Mouse (Mus musculus) embryonic facial prominence, embryonic 13.5 days (tissue): ENCODE measurements around the gene Vps9d1. TPM values are rescaled to one million over a fixed set of nuclear protein-coding genes. Genes with fewer than 3 reads are reported as not detected.
"Not testable (repeated sequence)": the region's sequence is repeated elsewhere in the genome, so short reads cannot be mapped to it uniquely, and the experiment has no call there.

Experiments used
- ATAC-seq: fragments of 200-750 bp; cut with Nextera tagmentation; 2 replicates; pipeline ENCODE4 v1.8.0; 2017; ENCODE audit warnings: low read depth; ENCODE audit not compliant: insufficient number of reproducible peaks, insufficient read depth, low FRiP score, low TSS enrichment
- H3K27ac ChIP-seq: fragments of 300-500 bp; sonication (generic); 2 replicates; pipeline ENCODE4 v1.5.1; 2015; ENCODE audit warnings: moderate library complexity, mild to moderate bottlenecking, inconsistent platforms
- H3K27me3 ChIP-seq: fragments of 300-500 bp; sonication (generic); 2 replicates; pipeline ENCODE4 v1.6.1; 2015; ENCODE audit warnings: mild to moderate bottlenecking, inconsistent platforms
- H3K36me3 ChIP-seq: fragments of 300-500 bp; sonication (generic); 2 replicates; pipeline ENCODE4 v1.6.1; 2015; ENCODE audit warnings: mild to moderate bottlenecking, inconsistent platforms
- H3K4me1 ChIP-seq: fragments of 300-500 bp; sonication (generic); 2 replicates; pipeline ENCODE4 v1.6.1; 2015; ENCODE audit warnings: inconsistent platforms
- H3K4me2 ChIP-seq: fragments of 300-500 bp; sonication (generic); 2 replicates; pipeline ENCODE4 v1.6.1; 2015; ENCODE audit warnings: moderate library complexity, mild to moderate bottlenecking, inconsistent platforms
- H3K4me3 ChIP-seq: fragments of 300-500 bp; sonication (generic); 2 replicates; pipeline ENCODE4 v1.5.1; 2015; ENCODE audit warnings: mild to moderate bottlenecking, inconsistent platforms
- H3K9ac ChIP-seq: fragments of 300-500 bp; sonication (generic); 2 replicates; pipeline ENCODE4 v1.6.1; 2015; ENCODE audit warnings: mild to moderate bottlenecking, inconsistent platforms
- H3K9me3 ChIP-seq: fragments of 300-500 bp; sonication (generic); 2 replicates; pipeline ENCODE4 v1.6.1; 2016; ENCODE audit warnings: inconsistent platforms
- WGBS: fragments of 180-500 bp; shearing (Covaris S2); methylation state at CpG from one replicate; pipeline ENCODE4 v1.1.7; 2015; ENCODE audit warnings: mixed read lengths; 5-methylcytosine and 5-hydroxymethylcytosine counted together
- polyA plus RNA-seq: library from polyadenylated mRNA; unstranded; fragments of >200 nt; fragmentation: Nextera tagmentation; extraction: Ambion mirVana; gene quantifications from 2 replicates; pipeline ENCODE4 v1.2.1, GENCODE M21; 2015

Gene Vps9d1
- polyA plus RNA-seq, 1 experiment from 2014 or later = 33.3 TPM

- 0 out of 2 replicates have a peak overlapping the region, but pooled peaks have one; percentile 21 for H3K9ac ChIP-seq
- 58% methylated on average over 13 of the region's 13 CpGs for WGBS
- H3K4me1 ChIP-seq = peaks cover 23% of the 10 kb centered on the region
- peaks cover 43% of the 10 kb centered on the region for H3K27me3 ChIP-seq
- no peaks in the 10 kb centered on the region for H3K9me3 ChIP-seq
- no peak overlapping the region for H3K4me3 ChIP-seq
- H3K4me2 ChIP-seq = no peak overlapping the region
- ATAC-seq = no peak
- no peak overlapping the region for H3K27ac ChIP-seq
- H3K36me3 ChIP-seq = peaks cover 20% of the 10 kb centered on the region
Measured at GRCm38 (mm10) chr8:123233300-123233699, 20.8 kb downstream of the Vps9d1 start.

DNA sequence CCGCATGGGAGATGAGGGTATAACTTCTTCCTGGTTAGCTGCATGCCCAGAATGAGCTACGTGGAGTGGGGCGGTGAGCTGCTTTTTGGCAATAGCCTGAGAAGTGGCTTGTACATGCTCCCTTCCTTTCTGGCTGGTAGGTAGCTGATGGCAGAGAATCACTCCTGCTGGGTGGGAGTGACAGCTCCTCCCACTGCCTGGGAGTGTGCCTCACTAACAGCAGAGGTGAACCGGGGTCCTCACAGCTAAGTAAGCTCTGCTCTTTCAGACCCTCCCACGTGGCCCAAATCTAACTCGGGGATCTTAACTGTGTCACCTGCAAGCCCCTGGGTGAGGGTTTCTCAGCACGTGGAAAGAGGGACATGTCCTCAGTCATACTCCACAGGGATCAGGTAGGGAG is 21.6 kb downstream of the Vps9d1 start:
- no peak for ATAC-seq
- 44% methylated on average over 7 of the region's 7 CpGs for WGBS
- no peak overlapping the region for H3K27ac ChIP-seq

DNA sequence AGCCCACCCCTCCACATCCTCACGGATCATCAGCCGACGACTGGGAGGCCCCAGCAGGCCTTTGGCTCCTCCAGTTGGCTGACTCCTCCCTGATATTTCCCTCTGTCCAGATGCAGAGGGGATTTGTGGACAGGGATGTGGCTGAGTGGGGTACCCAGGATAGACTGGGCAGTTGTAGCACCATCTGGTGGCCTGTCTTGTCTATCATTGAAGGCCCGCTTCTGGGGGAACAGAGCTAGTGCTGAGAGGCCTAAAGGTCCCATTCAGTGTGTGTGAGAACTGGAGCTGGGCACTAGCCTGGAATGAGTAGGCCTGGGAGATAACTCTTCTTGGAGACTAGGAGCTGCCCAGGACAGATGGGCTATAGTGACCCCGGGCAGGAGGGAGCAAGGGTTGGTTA is 22.4 kb downstream of the Vps9d1 start:
- Histone ChIP-seq H3K9me3 (no peaks in the 10 kb centered on the region), H3K27ac (no peak overlapping the region), H3K4me2 (no peak overlapping the region), H3K9ac (no peak overlapping the region), H3K4me1 (peaks cover 23% of the 10 kb centered on the region), H3K27me3 (peaks cover 40% of the 10 kb centered on the region), H3K36me3 (peaks cover 36% of the 10 kb centered on the region), H3K4me3 (no peak overlapping the region)
- 64% methylated on average over 5 of the region's 5 CpGs for WGBS
- no peak for ATAC-seq

More for the DNA sequence above, 21.6 kb downstream of the Vps9d1 start:
- Histone ChIP-seq H3K4me1 (peaks cover 23% of the 10 kb centered on the region), H3K4me3 (no peak overlapping the region), H3K27me3 (peaks cover 43% of the 10 kb centered on the region), H3K9me3 (no peaks in the 10 kb centered on the region), H3K4me2 (no peak overlapping the region), H3K9ac (no peak overlapping the region), H3K36me3 (peaks cover 27% of the 10 kb centered on the region)

- H3K4me1 ChIP-seq = peaks cover 20% of the 10 kb centered on the region
- not testable (repeated sequence) for H3K4me3 ChIP-seq, H3K4me2 ChIP-seq, H3K27ac ChIP-seq, ATAC-seq, H3K9ac ChIP-seq, H3K9me3 ChIP-seq
- peaks cover 27% of the 10 kb centered on the region for H3K27me3 ChIP-seq
- 86% methylated on average over 11 of the region's 11 CpGs for WGBS
- peaks cover 37% of the 10 kb centered on the region for H3K36me3 ChIP-seq
Measured at GRCm38 (mm10) chr8:123230326-123230725, 23.8 kb downstream of the Vps9d1 start.

- Histone ChIP-seq H3K36me3 (peaks cover 37% of the 10 kb centered on the region), H3K4me1 (peaks cover 17% of the 10 kb centered on the region), H3K4me2 (no peak overlapping the region), H3K4me3 (no peak overlapping the region), H3K9ac (no peak overlapping the region), H3K27ac (no peak overlapping the region), H3K9me3 (no peaks in the 10 kb centered on the region), H3K27me3 (peaks cover 8% of the 10 kb centered on the region)
- no peak for ATAC-seq
- WGBS = 90% methylated on average over 1 of the region's 1 CpGs
Measured at GRCm38 (mm10) chr8:123228416-123228815, 25.7 kb downstream of the Vps9d1 start.

DNA sequence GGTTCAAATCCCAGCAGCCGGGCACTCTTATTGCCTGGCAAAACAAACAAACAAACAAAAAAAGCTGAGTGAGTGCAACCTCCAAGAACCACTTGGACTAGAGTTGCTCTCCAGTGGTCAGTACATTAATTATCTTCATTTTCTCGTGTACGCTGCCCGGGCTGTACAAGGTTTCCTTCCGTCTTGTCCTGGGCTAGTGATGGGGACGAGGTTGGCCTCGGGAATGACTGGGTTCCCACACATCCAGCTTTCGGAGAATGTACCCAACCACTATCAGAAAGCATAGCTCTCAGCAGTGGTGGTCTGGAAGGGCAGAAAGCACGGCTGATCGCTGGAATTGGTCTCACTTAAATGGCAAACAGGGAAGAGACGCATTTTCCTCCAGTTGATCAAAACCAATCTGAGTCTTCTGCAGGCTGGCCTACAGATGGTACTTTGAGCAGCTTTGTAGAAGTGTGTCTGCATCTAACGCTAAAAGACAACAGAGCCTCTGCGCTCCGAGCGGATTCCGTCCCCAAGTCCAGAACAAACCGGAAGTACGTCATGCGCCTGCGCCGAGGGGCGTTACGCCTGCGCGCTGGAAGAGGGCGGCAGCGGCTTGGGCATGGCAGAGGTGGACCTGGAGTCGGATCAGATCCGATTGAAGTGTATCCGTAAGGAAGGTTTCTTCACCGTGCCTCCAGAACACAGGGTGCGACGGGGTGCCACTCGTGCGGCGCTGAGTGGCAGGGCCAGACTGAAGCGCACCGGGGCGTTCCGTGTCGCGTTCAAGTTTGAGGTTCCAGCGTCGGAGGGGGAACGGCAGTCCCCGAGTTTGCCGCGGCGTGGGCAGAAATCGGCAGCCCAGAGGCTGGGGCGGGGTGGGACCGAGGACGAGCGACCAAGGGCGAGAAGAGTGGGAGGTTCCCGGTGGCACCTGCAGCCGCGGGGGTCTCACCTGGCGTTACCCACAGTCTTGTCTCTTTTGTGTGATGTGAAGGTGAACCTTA is 29.6 kb downstream of the Vps9d1 start, which contains the start of gene Cdk10:
Cdk10 (plus strand) TSS at position 565 of the 989 bp plus-strand sequence.
- peak; percentile 70 for ATAC-seq
- WGBS = 3% methylated on average over 59 of the region's 59 CpGs
- Histone ChIP-seq H3K4me1 (peaks cover 15% of the 10 kb centered on the region), H3K27ac (peak within 1 kb of the TSS; percentile 89), H3K27me3 (no peaks in the 10 kb centered on the region), H3K4me2 (peak within 1 kb of the TSS; percentile 82), H3K9ac (peak within 1 kb of the TSS; percentile 90), H3K4me3 (peak within 1 kb of the TSS; percentile 81), H3K36me3 (peaks cover 29% of the 10 kb centered on the region), H3K9me3 (no peaks in the 10 kb centered on the region)

DNA sequence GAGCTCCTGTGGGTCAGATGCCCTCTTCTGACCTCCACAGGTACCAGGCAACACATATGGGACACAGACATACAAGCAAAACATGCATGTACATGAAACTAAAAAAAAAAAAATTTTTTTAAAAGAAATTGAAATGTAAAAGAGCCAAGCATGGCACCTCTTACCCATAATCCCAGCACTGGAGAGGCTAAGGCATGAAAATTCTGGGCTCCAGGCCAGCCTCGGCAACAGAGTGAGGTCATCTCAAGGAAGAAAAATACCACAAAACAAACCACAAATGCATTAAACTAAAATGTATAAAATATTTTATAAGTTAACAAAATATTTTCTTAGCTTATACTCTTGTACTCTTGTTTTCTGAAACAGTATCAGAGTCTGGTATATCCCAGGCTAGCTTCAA is 33.2 kb downstream of the Vps9d1 start:
- 69% methylated on average over 1 of the region's 1 CpGs for WGBS
- Histone ChIP-seq H3K27ac (no peak overlapping the region), H3K9ac (no peak overlapping the region), H3K4me1 (peaks cover 13% of the 10 kb centered on the region), H3K9me3 (no peaks in the 10 kb centered on the region), H3K36me3 (no peaks in the 10 kb centered on the region), H3K4me2 (no peak overlapping the region), H3K27me3 (no peaks in the 10 kb centered on the region), H3K4me3 (no peak overlapping the region)
- ATAC-seq = no peak

GRCm38 (mm10) chr8:123215430-123215829 is 38.7 kb downstream of the Vps9d1 start:
- Histone ChIP-seq H3K9me3 (no peaks in the 10 kb centered on the region), H3K9ac (no peak overlapping the region), H3K4me1 (peaks cover 20% of the 10 kb centered on the region), H3K4me3 (no peak overlapping the region), H3K27ac (no peak overlapping the region), H3K4me2 (no peak overlapping the region), H3K36me3 (no peaks in the 10 kb centered on the region), H3K27me3 (no peaks in the 10 kb centered on the region)
- 75% methylated on average over 3 of the region's 3 CpGs for WGBS
- no peak for ATAC-seq

DNA sequence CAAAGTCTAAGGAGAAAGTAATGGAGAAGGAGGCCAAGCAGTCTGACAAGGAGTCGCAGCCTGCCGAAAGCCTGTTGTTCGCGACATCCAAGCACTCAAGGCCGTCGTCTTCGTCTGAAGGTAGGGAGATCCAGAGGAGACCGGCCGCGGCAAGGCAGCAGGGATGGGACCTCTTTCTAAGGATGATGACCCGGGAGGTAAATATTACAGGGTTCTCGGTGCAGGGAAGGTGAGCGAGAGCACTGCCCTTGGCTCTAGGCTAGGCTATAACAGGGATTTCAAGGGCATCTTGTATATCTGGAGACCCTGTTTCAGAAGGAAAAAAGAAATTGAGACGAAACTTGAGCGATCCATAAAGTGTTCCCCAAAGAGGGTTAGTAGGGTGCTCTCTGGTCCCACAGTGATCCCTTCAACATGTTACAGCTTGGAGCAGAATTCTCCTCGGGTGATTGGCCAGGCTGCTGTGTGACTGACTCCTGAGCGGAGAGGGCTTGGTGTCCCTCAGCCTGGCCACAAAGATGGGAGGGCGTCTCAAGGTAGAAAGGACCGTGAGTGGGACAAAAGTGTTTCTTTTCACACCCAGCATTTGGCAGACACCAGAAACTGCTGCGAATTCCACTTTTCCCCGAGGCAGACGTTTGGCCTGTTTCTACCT is 40.9 kb downstream of the Vps9d1 start:
- H3K27ac ChIP-seq = no peak overlapping the region; the same call in 1 of the 2 replicates
- peak overlapping the region; percentile 98 for H3K4me3 ChIP-seq
- peaks cover 20% of the 10 kb centered on the region for H3K4me1 ChIP-seq
- peaks cover 21% of the 10 kb centered on the region for H3K36me3 ChIP-seq
- no peaks in the 10 kb centered on the region for H3K9me3 ChIP-seq
- H3K4me2 ChIP-seq = peak overlapping the region; percentile 91
- peak overlapping the region; percentile 99 for H3K9ac ChIP-seq
- no peaks in the 10 kb centered on the region for H3K27me3 ChIP-seq
- 26% methylated on average over 22 of the region's 22 CpGs for WGBS
- no peak for ATAC-seq

GRCm38 (mm10) chr8:123212321-123213117 is 41.6 kb downstream of the Vps9d1 start, which contains the start of the genes Chmp1a and Spata33:
Gene Chmp1a, minus strand, starts transcription at chr8:123212763.
Gene Spata33, plus strand, starts transcription at chr8:123212832.
- Histone ChIP-seq H3K27ac (peak within 1 kb of the TSS; percentile 39; the same call in 1 of the 2 replicates), H3K4me1 (peaks cover 20% of the 10 kb centered on the region), H3K4me2 (peak within 1 kb of the TSS; percentile 91), H3K4me3 (peak within 1 kb of the TSS; percentile 98), H3K9ac (peak within 1 kb of the TSS; percentile 99), H3K9me3 (no peaks in the 10 kb centered on the region), H3K27me3 (no peaks in the 10 kb centered on the region), H3K36me3 (peaks cover 28% of the 10 kb centered on the region)
- 1% methylated on average over 67 of the region's 76 CpGs for WGBS
- ATAC-seq = peak; percentile 85

GRCm38 (mm10) chr8:123211876-123212275 is 42.3 kb downstream of the Vps9d1 start:
- no peak for ATAC-seq
- H3K4me3 ChIP-seq = peak overlapping the region; percentile 98
- H3K27me3 ChIP-seq = no peaks in the 10 kb centered on the region
- H3K9me3 ChIP-seq = no peaks in the 10 kb centered on the region
- WGBS = 46% methylated on average over 10 of the region's 10 CpGs
- H3K4me1 ChIP-seq = peaks cover 20% of the 10 kb centered on the region
- H3K27ac ChIP-seq = 0 out of 2 replicates have a peak overlapping the region, but pooled peaks have one; percentile 39
- peak overlapping the region; percentile 99 for H3K9ac ChIP-seq
- peak overlapping the region; percentile 91 for H3K4me2 ChIP-seq
- H3K36me3 ChIP-seq = peaks cover 34% of the 10 kb centered on the region
